Mouse (Mus musculus) inflammation-experienced regulatory T-cells, adult 6 months (primary cell): ENCODE data around the gene Il10rb. TPM values are rescaled to one million over a fixed set of nuclear protein-coding genes. Genes with fewer than 3 reads are reported as not detected.
A peak's percentile ranks its signal among the peaks of the same experiment; 100 is the strongest.

ENCODE experiments used
- ATAC-seq: one replicate; pipeline ENCODE4 v1.8.0; 2017
- polyA plus RNA-seq, 3 experiments: library from polyadenylated mRNA; unstranded; fragments of 100-300 nt; shearing (Covaris generic); gene quantifications; one replicate each; pipeline ENCODE4 v1.2.1; 2017

Il10rb gene
- polyA plus RNA-seq = 100 to 1,000 TPM in 2 of 3 experiments, 10 to 100 TPM in 1; 95.7 to 124 (median 113) TPM

DNA sequence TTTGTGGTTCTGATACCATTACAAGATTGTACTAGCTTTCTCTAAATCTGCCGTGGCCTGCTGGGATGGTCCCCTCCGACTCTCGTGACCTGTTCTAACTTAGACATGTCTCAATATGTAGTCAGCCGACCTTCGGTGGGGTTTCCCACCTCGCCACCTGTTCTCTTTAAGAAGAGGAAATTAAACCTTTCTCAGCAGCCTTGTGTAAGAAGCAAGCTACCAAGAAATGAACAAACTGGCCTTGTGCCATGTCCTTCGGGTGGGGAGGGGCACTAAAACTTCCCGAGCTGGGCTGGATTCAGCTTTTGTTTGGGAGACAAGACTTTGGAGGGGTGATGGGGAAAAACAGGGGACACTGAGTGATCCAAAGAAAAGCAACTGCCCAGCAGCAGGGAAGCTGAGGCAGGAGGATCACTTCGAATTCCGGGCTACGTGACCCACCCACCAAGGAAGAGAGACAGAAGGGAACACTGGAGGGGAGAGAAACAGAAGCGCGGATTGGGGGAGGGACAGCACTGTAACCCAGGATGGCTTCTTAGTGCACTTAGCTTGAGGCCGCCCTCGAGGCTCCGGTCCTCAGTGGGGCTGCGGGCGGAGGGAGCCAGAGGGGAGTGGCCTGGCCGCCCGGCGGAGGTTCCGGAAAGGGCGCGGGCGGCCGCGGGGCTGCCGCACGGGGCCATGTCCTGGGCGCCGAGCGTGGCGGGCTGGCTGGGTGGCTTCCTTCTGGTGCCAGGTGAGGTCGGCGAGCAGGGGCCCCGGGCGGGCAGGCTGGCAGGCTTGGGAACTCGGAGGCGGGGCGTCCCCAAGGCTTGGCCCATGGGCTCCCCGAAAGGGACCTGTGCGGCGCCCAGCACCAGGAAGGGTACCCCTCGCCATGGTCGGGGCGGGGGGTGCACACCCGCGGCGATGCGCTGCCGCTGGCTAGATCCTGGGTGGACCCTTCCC lies at the start of gene Il10rb:
Gene Il10rb (plus strand): TSS at position 525 of the 945 bp plus-strand sequence.
- peak; percentile 80 for ATAC-seq

DNA sequence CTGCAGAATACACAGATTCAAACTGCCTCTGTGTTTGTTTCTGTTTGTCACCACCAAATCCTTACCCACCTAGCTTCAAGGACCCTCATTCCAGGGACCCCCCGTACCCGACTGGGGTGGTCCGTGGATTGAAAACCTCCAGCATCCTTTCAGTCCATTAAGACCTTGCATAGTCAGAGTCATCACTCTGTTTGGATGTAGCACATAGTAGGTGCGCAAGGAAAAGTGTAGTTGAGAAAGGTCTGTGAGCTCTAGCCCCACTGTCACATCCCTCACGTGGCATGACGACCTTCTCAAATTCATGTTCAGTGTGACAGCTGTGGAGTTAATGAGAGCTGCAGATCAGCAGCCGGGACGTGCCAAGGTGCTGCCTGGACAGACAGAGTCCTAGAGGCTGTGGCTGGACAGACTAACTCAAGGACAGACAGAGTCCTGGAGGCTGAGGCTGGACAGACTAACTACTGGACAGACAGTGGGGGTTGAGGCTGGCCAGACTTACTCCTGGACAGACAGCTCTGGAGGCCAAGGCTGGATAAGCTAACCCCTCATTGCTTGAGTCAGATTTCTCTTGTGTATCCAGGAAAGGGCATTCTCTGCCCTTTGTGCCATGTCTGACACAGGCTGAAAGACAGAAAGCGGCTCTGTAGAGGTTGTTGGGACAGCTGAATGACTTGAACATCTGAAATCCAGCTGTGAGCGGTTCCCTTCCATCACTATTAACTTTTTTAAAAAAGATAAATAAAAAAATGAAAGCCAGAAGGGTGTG lies 49.0 kb upstream of the Il10rb start:
- ATAC-seq = no peak

DNA sequence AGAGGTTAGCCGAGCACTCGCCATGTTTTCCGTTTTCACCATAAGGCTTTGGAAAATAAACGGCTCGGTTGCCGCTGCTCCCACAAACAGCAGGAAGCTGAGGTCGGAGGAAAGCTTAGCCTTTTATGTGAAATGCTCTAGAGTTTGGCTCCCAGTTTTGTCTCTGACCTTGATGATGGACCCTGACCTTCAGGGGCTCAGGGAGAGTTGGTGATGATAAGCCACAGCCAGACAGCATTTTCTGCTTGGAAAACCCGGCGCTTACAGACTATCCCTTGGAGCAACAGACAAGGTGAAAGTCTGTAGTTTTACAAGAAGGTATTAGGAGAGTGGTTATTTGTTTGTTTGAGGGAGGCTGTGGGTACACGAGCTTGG lies 48.5 kb upstream of the Il10rb start:
- ATAC-seq = no peak

DNA sequence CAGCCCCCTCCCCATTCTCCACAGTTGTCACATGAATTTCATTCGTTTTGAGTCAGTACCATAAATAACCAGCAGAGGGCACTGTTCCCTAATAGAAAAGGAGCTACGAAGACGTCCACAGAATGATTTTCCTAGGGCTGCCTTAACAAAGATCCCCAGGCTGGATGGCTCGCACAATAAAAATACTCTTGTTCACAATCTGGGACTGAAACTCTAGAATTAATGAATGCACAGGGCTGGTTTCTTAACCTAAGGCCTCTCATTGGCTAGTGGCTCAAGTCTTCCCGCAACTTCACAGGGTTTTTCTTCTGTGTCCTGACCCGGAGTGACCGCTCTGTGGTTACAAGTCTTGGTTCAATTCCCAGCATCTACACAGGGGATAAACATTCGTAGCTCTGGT lies 47.4 kb upstream of the Il10rb start:
- ATAC-seq = peak; percentile 75

DNA sequence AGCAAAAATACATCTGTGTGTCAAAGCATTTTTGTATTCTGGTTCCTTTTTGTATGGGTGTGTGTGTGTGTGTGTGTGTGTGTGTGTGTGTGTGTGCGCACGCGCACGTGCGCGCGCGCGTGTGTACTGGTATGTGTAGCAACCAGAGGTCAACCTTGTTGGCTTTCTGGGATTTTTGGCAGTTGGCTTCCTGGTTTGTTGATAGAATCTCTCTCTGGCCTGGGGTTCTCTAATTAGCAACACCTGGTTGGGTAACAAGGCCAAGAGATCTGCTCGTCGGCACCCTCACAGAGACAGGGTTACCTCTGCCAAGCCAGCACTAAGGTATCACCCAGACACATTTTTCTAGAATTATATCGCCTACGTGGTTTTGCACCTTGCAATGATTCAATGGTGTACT lies 46.4 kb upstream of the Il10rb start:
- no peak for ATAC-seq

DNA sequence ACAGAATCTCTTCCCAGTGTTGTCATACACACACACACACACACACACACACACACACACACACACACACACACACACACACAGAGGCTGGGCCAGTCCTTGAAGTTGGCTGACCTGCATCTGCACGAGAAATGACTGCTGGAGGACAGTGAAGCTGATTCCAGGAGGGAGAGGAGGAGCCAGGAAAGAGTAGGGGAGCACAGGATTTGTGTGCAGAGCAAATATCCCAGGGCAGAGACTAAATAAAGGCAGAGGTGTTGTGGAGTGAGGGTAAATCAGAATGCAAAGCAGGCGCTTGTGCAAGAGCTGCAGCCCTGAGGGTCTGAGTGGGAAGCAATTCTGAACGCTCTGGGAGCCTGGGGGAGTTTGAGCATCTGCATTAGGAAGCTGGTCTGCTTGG lies 45.8 kb upstream of the Il10rb start:
- ATAC-seq = no peak

DNA sequence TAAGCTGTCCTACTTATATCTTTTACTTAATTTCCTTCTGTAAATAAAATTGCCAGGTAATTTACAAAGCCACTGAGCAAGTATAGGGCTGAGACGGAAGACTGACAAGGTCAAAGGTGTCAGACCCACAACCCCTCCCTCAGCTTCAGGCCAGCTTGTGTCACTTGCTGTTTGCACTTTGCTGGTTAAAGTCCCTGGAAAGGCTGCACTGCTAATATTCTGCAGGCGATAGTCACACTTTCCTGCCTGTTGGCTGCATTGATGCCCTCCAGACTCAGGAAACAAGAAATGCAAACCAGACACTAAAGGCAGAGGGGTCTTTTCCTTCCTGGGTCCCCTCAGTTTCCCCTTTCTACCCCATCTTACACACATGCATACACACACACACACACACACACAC lies 44.0 kb upstream of the Il10rb start:
- ATAC-seq = no peak

DNA sequence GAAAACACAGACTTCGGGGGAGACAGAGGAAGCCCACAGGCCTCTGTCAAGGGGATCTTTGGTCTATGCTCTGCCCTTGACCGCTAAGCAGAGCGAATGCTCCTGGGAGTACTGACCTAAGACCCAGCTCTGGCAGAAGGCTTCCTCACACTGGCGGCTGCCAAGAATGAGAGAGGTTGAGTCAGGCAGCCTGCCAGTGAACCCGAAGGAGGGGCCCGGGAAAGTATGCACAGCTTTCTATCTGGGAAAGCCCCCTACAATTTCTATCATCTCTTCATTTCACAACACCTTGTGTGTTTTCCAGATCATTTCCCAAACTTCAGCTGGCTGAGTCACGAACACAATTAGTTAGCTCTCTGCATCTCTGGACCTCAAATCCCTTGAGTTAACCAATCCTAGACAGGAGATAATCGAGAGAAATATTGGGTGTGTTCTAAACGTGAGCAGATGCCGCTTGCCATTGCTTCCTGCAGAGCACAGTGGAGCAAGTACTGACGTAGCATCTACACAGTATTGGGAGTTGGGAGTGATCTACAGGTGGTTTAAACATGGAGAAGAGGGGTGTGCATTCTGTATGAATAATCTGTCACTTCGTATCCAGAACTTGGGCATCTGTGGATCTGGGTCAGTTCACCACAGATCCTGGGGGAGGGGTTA lies 43.2 kb upstream of the Il10rb start:
- no peak for ATAC-seq

DNA sequence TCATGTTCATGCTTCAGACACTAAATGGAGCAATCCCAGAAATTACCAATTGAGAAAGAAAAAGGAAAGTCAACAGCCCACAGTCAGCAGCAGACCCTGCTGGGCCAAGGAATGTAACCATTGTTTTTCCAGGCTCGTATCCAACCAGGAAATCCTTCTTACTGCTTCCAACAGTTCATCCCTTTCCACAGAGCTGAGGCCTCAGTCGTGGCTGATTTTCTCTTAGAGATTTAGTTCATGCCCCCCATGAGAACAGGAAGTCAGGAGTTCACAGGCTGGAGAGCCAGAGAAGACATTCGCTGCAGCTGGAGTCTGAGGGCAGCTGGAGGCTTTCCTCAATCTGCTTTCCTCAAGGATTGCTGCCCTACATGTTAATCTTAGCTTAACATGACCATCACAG lies 42.5 kb upstream of the Il10rb start:
- ATAC-seq = no peak

DNA sequence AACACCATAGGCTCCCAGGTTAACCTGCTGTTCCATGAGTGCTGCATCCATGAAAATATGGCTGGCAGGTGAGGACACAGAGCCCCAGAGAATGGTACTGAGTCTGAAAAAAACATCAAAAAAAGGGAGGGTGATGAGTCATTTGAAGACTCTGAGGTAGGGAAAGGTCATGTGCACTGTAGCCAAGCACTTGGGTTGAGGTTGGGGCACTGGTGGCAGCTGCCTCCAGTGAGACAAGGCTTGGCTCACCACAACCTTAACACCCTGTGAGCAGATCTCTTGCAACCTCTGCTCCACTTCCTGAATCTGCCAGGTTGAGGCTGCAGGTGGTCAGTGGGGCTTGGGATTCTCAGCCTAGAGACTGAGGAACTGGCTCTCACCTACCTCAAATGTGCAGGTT lies 39.4 kb upstream of the Il10rb start:
- peak; percentile 95 for ATAC-seq

DNA sequence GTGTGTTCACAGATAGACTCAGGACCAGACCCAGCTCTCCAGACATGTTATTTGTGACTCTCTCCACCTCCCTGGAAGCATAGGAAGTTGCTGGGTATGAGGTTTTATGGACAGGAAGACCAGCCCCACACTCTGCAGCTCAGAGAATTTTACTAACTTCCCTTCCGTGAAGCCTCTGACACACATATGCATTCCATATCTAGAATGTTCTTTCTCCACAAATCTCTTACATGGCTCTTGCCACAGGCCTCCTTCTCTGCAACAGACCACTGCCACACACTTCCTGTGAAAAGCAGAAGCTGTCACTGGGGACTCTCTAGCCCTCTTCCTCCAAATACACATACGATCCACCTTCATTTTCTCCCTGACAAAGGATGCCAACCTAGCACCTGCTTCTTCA lies 38.9 kb upstream of the Il10rb start:
- peak; percentile 55 for ATAC-seq

DNA sequence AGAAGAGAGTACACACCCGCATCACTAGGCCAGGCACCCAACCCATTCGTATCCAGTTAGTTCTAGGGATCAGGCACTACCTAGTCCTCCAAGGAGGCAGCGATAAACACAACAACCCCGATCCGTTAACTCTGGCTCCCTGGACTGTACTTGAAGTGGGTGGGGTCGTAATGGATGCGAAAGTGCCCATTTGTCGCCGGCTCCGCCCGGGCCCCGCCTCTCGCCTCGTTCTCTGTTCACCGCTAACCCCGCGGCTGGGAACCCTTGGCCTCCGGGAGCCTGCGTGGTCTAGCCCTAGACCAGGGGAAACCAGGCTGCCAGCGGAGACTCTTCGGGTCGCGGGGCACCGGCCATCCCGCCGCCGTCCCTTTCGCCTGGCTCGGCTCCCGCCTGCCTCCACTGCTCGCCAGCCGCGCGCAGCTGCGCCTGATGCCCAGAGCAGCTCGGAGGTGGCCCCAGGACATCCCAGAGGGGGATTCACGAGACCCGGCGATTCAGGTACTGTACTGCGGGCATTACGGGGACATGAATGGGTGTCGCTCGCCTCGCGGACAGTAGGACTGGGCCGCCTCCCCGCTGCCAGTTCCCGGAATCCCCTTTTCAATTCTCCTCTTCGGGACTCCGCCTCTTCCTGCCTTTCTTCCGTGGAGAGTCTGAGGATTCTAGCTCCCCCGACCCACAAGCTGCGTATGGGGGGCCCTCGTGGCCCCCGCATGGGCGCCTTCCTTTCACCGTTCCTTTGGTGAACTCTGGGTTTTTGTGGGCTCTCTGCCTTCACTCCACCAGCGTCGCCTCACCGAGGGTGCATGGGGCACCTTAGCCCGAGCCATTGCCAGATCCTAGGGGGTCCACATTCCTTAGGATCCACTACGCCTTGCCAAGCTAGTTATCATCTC lies 33.1 kb upstream of the Il10rb start, which contains the start of gene Ifnar2:
Gene Ifnar2 (plus strand): TSS at position 207 of the 896 bp plus-strand sequence.
- peak; percentile 64 for ATAC-seq

DNA sequence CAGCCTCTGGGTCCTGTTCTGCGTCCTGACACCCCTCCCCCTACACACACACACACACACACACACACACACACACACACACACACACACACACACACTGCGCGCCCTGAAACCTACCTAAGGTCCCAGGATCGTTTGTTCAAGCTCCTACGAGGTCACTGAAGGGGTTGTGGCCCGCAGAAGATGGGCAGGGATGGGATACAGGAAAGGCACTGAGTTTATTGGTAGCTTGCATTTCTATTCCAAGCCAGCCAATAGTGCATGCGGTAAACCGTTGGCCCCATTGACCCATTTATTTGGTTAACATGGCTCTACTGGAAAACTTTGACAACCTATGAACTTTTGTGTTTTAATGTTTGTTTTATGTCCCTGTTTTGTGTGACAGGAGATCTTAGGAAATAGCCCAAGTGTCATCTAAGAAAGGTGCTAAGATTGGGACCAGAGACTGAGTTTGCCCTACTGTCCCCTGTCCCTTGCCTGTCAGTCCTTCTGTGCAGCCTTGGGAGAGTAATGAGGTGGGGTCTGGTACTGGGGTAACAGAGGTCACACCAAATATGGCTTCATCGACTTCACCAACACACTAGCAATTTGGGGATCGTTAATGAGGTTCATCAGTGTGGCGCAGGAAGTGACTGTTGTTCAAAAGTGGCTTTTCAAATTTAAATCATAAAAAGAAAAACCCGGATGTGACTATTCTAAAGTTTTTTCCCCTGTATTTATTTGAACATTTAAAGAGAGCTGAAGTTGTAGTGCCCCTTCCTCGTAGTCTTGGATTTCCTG lies 32.3 kb upstream of the Il10rb start:
- peak; percentile 62 for ATAC-seq

DNA sequence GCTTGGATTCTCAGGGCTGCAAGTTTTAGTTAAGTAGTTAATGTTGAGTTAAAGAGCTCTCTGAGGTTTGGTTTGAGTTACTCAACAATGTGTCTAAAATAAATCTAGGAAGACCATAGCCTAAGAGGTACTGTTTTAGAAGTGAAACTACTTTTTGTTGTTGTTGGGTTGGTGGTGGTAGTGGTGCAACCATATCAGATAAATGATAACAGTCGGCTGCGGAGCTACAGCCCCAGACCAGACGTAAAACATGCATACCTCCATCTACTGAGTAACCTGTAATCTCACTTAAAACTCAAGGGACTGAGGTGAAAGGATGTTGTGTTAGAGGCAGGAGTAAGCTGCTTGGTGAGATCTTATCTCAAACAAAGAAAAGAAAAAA lies 31.7 kb upstream of the Il10rb start:
- peak; percentile 29 for ATAC-seq

DNA sequence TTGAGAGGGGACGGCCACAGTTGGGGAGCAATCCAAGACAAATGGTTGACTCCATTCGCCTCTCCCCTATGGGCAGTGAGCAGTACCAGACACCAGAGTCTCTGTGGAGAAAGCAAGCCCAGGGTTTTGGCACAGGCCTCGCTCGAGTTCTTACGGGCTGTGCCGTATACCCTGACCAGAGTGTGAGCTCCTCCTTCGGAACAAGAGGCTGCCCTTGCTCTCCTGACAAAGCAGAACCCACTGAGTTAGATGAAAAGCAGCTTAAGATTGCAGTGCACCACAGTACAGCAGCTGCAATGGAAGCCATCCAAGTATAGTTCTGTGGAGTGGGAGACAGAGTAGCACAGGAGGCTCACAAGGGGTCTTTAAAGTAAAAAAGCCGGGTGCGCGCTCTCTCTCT lies 29.3 kb upstream of the Il10rb start:
- ATAC-seq = no peak

DNA sequence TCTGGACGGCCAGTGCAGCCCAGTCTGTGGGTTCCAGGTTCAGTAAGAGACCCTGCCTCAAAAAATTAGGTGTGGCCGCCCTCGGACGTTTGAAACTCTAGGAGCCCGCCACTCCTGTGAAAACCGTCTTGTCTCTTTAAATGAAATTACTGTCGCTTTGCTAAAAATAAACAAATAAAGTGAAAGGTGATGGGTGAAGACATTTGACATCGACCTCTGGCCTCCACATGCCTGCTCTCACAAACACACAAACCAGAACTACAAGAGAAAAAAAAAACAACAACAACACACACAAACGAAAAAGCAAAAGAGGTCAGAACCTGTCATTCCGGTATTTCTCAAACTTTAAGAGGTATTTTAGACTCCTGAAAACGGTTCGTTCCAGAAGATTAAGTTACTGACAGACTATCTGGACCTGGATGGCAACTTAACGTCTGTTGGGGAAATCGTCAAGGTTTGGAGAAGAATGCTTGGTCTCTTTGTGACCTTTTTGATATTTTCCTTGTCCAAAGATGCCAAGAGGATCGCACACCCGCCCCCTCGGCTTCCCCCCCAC lies 27.5 kb upstream of the Il10rb start:
- no peak for ATAC-seq

DNA sequence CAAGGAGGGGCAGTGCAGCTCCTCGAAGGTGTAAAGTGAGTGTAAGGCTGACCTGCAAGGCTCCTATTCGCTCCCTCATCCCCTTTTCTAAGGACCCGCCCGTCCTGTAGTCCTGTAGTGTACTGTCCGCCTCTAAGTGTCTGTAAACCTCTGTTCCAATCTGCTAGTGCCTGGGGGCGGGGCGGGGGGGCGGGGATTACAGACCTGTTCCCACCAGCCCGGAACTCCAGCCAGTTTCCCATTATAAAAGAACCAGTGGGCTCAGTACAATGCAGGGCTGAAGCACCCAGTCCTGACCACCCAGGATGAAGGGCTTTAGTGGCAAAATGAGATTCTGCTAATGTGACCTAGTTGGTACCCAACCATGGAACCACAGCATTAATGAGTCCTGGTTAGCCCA lies 27.0 kb upstream of the Il10rb start:
- no peak for ATAC-seq

DNA sequence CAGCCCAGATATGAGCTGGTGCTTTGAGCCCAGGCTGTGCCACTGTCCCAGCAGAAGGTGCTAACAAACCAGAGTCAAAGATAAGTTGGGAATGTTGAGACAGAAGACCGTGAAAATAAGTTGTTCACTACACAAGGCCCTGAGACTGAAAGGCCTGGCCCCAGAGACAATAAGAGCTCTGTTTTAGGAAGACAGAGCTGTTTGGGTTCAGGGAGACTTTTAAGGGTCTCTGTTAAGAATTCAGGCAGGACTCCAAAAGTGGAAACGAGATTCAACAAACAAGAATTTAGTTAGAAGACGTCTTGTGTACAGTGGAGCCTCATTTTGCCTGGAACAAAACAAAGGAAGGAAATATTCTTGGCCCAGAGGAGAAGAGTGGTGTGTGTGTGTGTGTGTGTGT lies 26.6 kb upstream of the Il10rb start:
- no peak for ATAC-seq

DNA sequence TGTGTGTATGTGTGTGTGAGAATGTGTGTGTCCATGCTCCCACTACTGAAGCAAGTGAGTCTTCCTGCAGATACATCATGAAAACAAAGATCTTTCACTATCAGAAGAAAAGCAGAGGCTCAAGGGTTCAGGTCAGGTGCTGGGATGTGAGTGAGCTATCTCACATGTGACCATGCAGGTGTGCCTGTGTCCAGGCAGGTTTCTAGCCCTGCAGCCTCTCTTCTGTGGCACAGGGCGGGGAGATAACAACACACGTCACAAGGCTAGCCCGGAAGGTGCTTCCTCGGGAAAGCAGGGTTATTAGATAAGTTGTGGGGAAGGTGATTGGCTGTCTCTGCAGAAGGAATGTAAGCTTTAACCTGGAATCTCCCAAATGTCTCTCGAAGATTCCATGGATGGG lies 25.8 kb upstream of the Il10rb start:
- no peak for ATAC-seq

DNA sequence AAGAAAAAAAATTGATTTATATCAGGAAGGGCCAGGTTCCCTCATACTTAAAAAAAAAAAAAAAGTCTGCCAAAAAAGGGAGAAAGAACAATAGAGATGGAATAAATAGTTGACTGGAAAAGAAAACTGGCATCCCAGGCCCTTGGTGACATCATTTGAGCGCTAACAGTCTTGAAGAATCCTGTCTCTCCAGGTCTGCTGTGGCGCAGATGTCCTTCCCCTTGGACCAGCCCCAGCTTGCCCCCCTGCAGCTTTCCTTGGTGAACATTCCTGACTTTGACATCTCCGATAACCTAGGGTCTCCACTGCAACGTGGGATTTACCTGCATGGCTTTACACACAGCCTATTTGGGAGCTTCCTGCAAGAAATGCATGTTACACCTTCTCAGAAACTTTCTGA lies 24.4 kb upstream of the Il10rb start:
- no peak for ATAC-seq

DNA sequence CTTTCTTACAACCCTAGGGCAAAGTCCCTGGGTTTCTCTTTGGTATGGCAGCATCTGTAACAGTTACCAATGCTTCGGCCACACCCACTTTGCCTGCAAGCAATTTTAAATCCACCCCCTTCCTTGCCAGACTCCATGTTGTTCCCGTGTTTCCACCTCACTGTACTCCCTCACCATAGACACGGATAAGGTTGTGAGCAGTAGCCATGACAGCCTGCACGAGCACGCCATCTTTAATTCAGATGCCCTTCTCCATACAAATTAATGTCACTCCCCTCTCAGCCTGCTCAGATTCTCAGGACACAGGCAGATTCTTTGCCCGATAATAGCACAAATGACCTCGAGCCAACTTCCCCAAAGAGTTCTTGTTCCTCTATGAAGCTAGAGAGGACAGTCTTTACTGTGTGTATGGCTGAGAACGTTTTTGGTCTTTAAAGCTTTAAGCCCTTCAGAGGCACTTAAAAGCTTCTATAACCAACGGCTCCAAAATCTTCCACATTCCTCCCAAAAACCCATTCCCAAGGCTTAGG lies 23.6 kb upstream of the Il10rb start:
- ATAC-seq = no peak
